Comparison of ENCODE assay signal across 14 mouse cellular contexts in genomic region chr5:102045177-102045576, GRCm38 (mm10). TPM values are rescaled to one million over a fixed set of nuclear protein-coding genes. Genes with fewer than 3 reads are reported as not detected.
DNase-seq lines count a peak whose midpoint lies in the region; ATAC-seq and TF ChIP-seq lines count a peak whose summit lies in the region.
"Had no signal": no experiment of that assay in that cellular context is flagged by ENCODE, and none has a peak within 500 bp of the region (broad histone marks: within the 10 kb centered on the region; RNA-seq: fewer than 3 reads in every experiment).

No protein-coding gene starts in this region.

- no peaks in the 10 kb centered on the region for H3K27me3 ChIP-seq in heart, postnatal 0 days (ENCODE audit: control insufficient read depth, insufficient read depth, low read length)
- no peaks in the 10 kb centered on the region for H3K27me3 ChIP-seq in liver, embryonic 15.5 days
- H3K27me3 ChIP-seq: hindbrain, embryonic 15.5 days; midbrain, embryonic 12.5 days; neural tube, embryonic 15.5 days had no signal

- H3K36me3 ChIP-seq in heart, postnatal 0 days (replicated peaks; ENCODE audit: control insufficient read depth, insufficient read depth, low read length) = peaks cover 13% of the 10 kb centered on the region
- peaks cover 24% of the 10 kb centered on the region for H3K36me3 ChIP-seq in liver, embryonic 15.5 days (replicated peaks)

- intact Hi-C loops in heart, postnatal 36 days (cut with DNase I) = no loop called here

- peak overlapping the region; percentile 4; the same call in 1 of the 2 replicates for H3K4me2 ChIP-seq in heart, postnatal 0 days (ENCODE audit: low read depth, low read length)
- peak overlapping the region; percentile 66 for H3K4me2 ChIP-seq in liver, embryonic 15.5 days
- H3K4me2 ChIP-seq: hindbrain, embryonic 15.5 days; midbrain, embryonic 12.5 days; neural tube, embryonic 15.5 days had no signal

- no peak for TF ChIP-seq POLR2A in embryonic fibroblast, embryonic 13.5 days (IDR thresholded peaks at IDR 0.05; ENCODE audit: low read depth, low read length)

- peak overlapping the region; percentile 60 for H3K27ac ChIP-seq in heart, postnatal 0 days (ENCODE audit: low read depth)
- peak overlapping the region; percentile 34; the same call in 1 of the 2 replicates for H3K27ac ChIP-seq in embryonic fibroblast, embryonic 13.5 days (ENCODE audit: insufficient read depth, low read length)
- H3K27ac ChIP-seq in liver, embryonic 15.5 days (replicated peaks) = peak overlapping the region; percentile 84
- H3K27ac ChIP-seq: hindbrain, embryonic 15.5 days; midbrain, embryonic 12.5 days; neural tube, embryonic 15.5 days had no signal

- H3K4me3 ChIP-seq in heart, postnatal 0 days (ENCODE audit: low read depth, low read length) = no peak overlapping the region
- H3K4me3 ChIP-seq in embryonic fibroblast, embryonic 13.5 days (ENCODE audit: insufficient read depth, low read length) = no peak overlapping the region
- H3K4me3 ChIP-seq in liver, embryonic 15.5 days (replicated peaks) = peak overlapping the region; percentile 4
- H3K4me3 ChIP-seq: hindbrain, embryonic 15.5 days; midbrain, embryonic 12.5 days; neural tube, embryonic 15.5 days had no signal

- no peak for TF ChIP-seq EP300 in heart, postnatal 0 days (IDR thresholded peaks at IDR 0.05; ENCODE audit: low read depth)

- WGBS in heart, postnatal 0 days = 14% methylated on average over 8 of the region's 8 CpGs
- 9% methylated on average over 8 of the region's 8 CpGs for WGBS in liver, embryonic 15.5 days (ENCODE audit: insufficient replicate concordance)

- TF ChIP-seq CTCF in heart, postnatal 0 days (IDR thresholded peaks at IDR 0.05; ENCODE audit: low read depth) = no peak
- TF ChIP-seq CTCF in embryonic fibroblast, embryonic 13.5 days (IDR thresholded peaks at IDR 0.05; ENCODE audit: borderline replicate concordance, insufficient read depth, low read length) = no peak

- DNase-seq in heart, postnatal 0 days (ENCODE audit: low spot score) = peak; percentile 31
- DNase-seq in heart, postnatal 36 days = no peak
- peak; percentile 99 for DNase-seq in MEL-GATA-1-ER (ENCODE audit: extremely low read depth, low read depth)
- no peak for DNase-seq in natural killer cell, adult 2 months (ENCODE audit: low spot score in 2 of 2)
- no peak for DNase-seq in gastrocnemius, adult 18-20 months (ENCODE audit: low spot score)
- no peak for DNase-seq in embryo, embryonic 11 days
- DNase-seq: adrenal gland, postnatal 10 days; right cerebral cortex, postnatal 4 days had no signal

- no peak overlapping the region for H3K9ac ChIP-seq in heart, postnatal 0 days (replicated peaks; ENCODE audit: low read depth, low read length)
- 0 out of 2 replicates have a peak overlapping the region, but pooled peaks have one; percentile 3 for H3K9ac ChIP-seq in liver, embryonic 15.5 days
- H3K9ac ChIP-seq: hindbrain, embryonic 15.5 days; midbrain, embryonic 12.5 days; neural tube, embryonic 15.5 days had no signal

- ATAC-seq in heart, postnatal 0 days (ENCODE audit: insufficient read depth, low read depth) = peak; percentile 39; the same call in 1 of the 2 replicates
- peak; percentile 91 for ATAC-seq in liver, embryonic 15.5 days (ENCODE audit: insufficient read depth)
- ATAC-seq: forebrain, embryonic 16.5 days had no signal

- H3K4me1 ChIP-seq in heart, postnatal 0 days (ENCODE audit: control insufficient read depth, insufficient read depth) = peaks cover 11% of the 10 kb centered on the region
- H3K4me1 ChIP-seq in embryonic fibroblast, embryonic 13.5 days (ENCODE audit: control insufficient read depth, insufficient read depth, low read length) = 0 out of 2 replicates have a peak, but pooled peaks cover 3% of the 10 kb centered on the region
- H3K4me1 ChIP-seq in liver, embryonic 15.5 days (replicated peaks) = peaks cover 37% of the 10 kb centered on the region
- H3K4me1 ChIP-seq: midbrain, embryonic 12.5 days had no signal

- H3K9me3 ChIP-seq in heart, postnatal 0 days (replicated peaks; ENCODE audit: control insufficient read depth, low read length) = no peaks in the 10 kb centered on the region; the same call in 1 of the 2 replicates
- no peaks in the 10 kb centered on the region for H3K9me3 ChIP-seq in liver, embryonic 15.5 days (replicated peaks)
- H3K9me3 ChIP-seq: hindbrain, embryonic 15.5 days; midbrain, embryonic 12.5 days; neural tube, embryonic 15.5 days had no signal

RNA-seq across cellular contexts. Expression of gene Wdfy3, which starts 24.5 kb away (rescaled TPM):
- total RNA-seq in heart, postnatal 0 days (2014; rRNA removed; ENCODE audit: low replicate concordance) = 25.8 and 29.9 TPM in 2 replicates
- 5.0 and 5.2 TPM in 2 replicates for polyA plus RNA-seq in heart, postnatal 0 days (2015; fragmentation: Nextera tagmentation; extraction: Ambion mirVana)
- total RNA-seq in heart, postnatal 36 days (2021) = 10 to 100 TPM; 31.2 to 31.9 TPM
- polyA plus RNA-seq in embryonic fibroblast, embryonic 13.5 days (2011; ENCODE audit: insufficient read length, low read depth, missing spikeins) = 38.5 and 39.2 TPM in 2 replicates
- 3.4 and 4.2 TPM in 2 replicates for polyA plus RNA-seq in liver, embryonic 15.5 days (2015; fragmentation: Nextera tagmentation; extraction: Ambion mirVana)
- total RNA-seq in gastrocnemius, adult 18-20 months (2021) = 10 to 100 TPM; 20.0 to 21.1 TPM

Comparison
In these comparisons a context has a peak if more than half of its experiments do, and no peak if none do; other contexts are left out.
1. DNase-seq: peak in heart, postnatal 0 days (single experiment) and MEL-GATA-1-ER (single experiment); none in heart, postnatal 36 days (0 of 2), natural killer cell, adult 2 months (0 of 2), gastrocnemius, adult 18-20 months (single experiment) and embryo, embryonic 11 days (single experiment).
2. H3K27ac ChIP-seq: peak in every context shown above with its lines; median percentile 84 in liver, embryonic 15.5 days; 60 in heart, postnatal 0 days; 34 in embryonic fibroblast, embryonic 13.5 days.